Mouse (Mus musculus) heart, embryonic 14.5 days (tissue): Measurements from ENCODE around the gene Wdr91. TPM values are rescaled to one million over a fixed set of nuclear protein-coding genes. Genes with fewer than 3 reads are reported as not detected.

Experiments
- ATAC-seq: fragments of 200-750 bp; cut with Nextera tagmentation; 2 replicates; pipeline ENCODE4 v1.8.0; 2017; ENCODE audit warnings: low read depth, moderate TSS enrichment; ENCODE audit not compliant: insufficient number of reproducible peaks, insufficient read depth, low FRiP score
- H3K27ac ChIP-seq, 2 experiments: fragments of 200-500 bp in 1 of 2; fragments of 300-500 bp in 1 of 2; sonication (generic) in 1 of 2; replicated peaks in 1 of 2; 2 replicates each; pipeline ENCODE4 v1.5.1; 2012 to 2014; ENCODE audit warnings: low read depth in 2 of 2, low read length in 2 of 2, control low read depth in 1 of 2, mild to moderate bottlenecking in 1 of 2, mixed read lengths in 1 of 2; ENCODE audit not compliant: control insufficient read depth in 1 of 2, insufficient read depth in 1 of 2
- H3K27me3 ChIP-seq: fragments of 300-500 bp; sonication (generic); 2 replicates; pipeline ENCODE4 v1.6.1; 2014; ENCODE audit warnings: mild to moderate bottlenecking, low read length, control low read depth; ENCODE audit not compliant: control insufficient read depth, insufficient read depth
- H3K36me3 ChIP-seq: fragments of 300-500 bp; sonication (generic); 2 replicates; pipeline ENCODE4 v1.6.1; 2014; ENCODE audit warnings: mild to moderate bottlenecking, control low read depth, low read length, mixed read lengths; ENCODE audit not compliant: control insufficient read depth, insufficient read depth
- H3K4me1 ChIP-seq, 2 experiments: fragments of 200-500 bp in 1 of 2; fragments of 300-500 bp in 1 of 2; sonication (generic) in 1 of 2; 2 replicates each; pipeline ENCODE4 v1.6.1; 2012 to 2014; ENCODE audit warnings: low read length in 2 of 2, control low read depth in 1 of 2, mixed read lengths in 1 of 2; ENCODE audit not compliant: control insufficient read depth in 2 of 2, insufficient read depth in 2 of 2
- H3K4me2 ChIP-seq: fragments of 300-500 bp; sonication (generic); 2 replicates; pipeline ENCODE4 v1.6.1; 2014; ENCODE audit warnings: mild to moderate bottlenecking, low read length
- H3K4me3 ChIP-seq, 2 experiments: fragments of 200-500 bp in 1 of 2; fragments of 300-500 bp in 1 of 2; sonication (generic) in 1 of 2; 2 replicates each; pipeline ENCODE4 v1.5.1; 2012 to 2014; ENCODE audit warnings: low read length in 2 of 2, mild to moderate bottlenecking in 2 of 2, control low read depth in 1 of 2, low read depth in 1 of 2, moderate library complexity in 1 of 2; ENCODE audit not compliant: control insufficient read depth in 1 of 2, insufficient read depth in 1 of 2
- H3K9ac ChIP-seq: fragments of 300-500 bp; sonication (generic); 2 replicates; pipeline ENCODE4 v1.6.1; 2014; ENCODE audit warnings: mild to moderate bottlenecking, low read length
- H3K9me3 ChIP-seq: fragments of 300-500 bp; sonication (generic); 2 replicates; pipeline ENCODE4 v1.6.1; 2016; ENCODE audit warnings: low read length, control low read depth; ENCODE audit not compliant: control insufficient read depth
- whole genome bisulfite sequencing: fragments of 180-500 bp; shearing (Covaris S2); extraction: QIAGEN DNeasy Blood & Tissue Kit; methylation state at CpG from one replicate; pipeline ENCODE4 v1.1.7; 2014; 5-methylcytosine and 5-hydroxymethylcytosine counted together
- polyA plus RNA-seq: library from polyadenylated mRNA; unstranded; fragments of >200 nt; fragmentation: Nextera tagmentation; extraction: Ambion mirVana; gene quantifications from 2 replicates; pipeline ENCODE4 v1.2.1, GENCODE M21; 2014

Gene Wdr91
- polyA plus RNA-seq, 1 experiment from 2014 or later, result 9.7 TPM

DNA sequence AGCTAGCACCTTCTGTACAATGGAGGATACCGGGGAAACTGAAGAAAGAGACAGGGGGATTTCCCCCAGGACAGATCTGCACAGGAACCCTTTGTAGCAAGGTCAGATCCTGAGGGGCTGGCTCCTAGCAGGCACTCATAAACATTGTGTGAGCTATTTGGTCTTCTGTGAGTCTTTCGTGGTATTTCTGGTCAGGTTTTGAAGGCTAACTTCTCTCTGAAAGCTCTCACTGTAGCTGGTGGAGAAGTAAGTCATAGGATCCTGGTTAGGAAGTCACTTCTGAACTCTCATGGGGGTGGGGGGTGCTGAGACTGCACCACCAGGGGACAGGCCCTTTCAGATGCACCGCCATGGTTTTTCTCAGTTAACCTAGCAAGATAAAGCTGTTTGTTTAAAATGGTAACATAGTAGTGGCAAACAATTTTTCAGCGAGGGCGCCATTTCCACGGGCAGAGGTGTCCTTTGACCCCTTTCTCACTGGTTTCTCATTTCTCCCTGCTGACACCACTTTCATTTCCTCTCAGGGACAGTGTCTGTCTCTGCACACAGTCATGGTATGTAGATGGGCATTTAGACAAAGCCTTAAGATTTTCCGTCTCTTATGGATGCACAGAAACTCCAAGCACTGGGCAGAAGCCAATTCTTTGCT is 27.7 kb upstream of the Wdr91 start:
- no peaks in the 10 kb centered on the region for H3K9me3 ChIP-seq

GRCm38 (mm10) chr6:34936743-34937142 is 26.1 kb upstream of the Wdr91 start:
- H3K9me3 ChIP-seq, result no peaks in the 10 kb centered on the region
- no peak overlapping the region for H3K4me3 ChIP-seq
- ATAC-seq, result no peak
- 66% methylated on average over 5 of the region's 5 CpGs for WGBS
- H3K9ac ChIP-seq, result no peak overlapping the region
- H3K27ac ChIP-seq, result no peak overlapping the region
- H3K36me3 ChIP-seq, result no peaks in the 10 kb centered on the region
- peaks cover 0 to 4% of the 10 kb centered on the region in 2 experiments; a peak in 1 of 4 replicates for H3K4me1 ChIP-seq
- H3K27me3 ChIP-seq, result no peaks in the 10 kb centered on the region
- no peak overlapping the region for H3K4me2 ChIP-seq

More for the DNA sequence above, 27.7 kb upstream of the Wdr91 start:
- ATAC-seq, result no peak
- peaks cover 0 to 4% of the 10 kb centered on the region in 2 experiments; a peak in 1 of 4 replicates for H3K4me1 ChIP-seq
- no peaks in the 10 kb centered on the region for H3K36me3 ChIP-seq
- H3K27me3 ChIP-seq, result no peaks in the 10 kb centered on the region
- H3K4me3 ChIP-seq, result no peak overlapping the region
- no peak overlapping the region for H3K9ac ChIP-seq
- no peak overlapping the region for H3K4me2 ChIP-seq
- H3K27ac ChIP-seq, result no peak overlapping the region
- 64% methylated on average over 7 of the region's 7 CpGs for WGBS

GRCm38 (mm10) chr6:34932633-34933032 is 22.0 kb upstream of the Wdr91 start:
- 77% methylated on average over 1 of the region's 1 CpGs for WGBS
- ATAC-seq, result no peak
- Histone ChIP-seq H3K36me3 (no peaks in the 10 kb centered on the region), H3K4me3 (no peak overlapping the region), H3K4me1 (no peaks in the 10 kb centered on the region), H3K9me3 (no peaks in the 10 kb centered on the region), H3K4me2 (no peak overlapping the region), H3K27me3 (no peaks in the 10 kb centered on the region), H3K27ac (no peak overlapping the region), H3K9ac (no peak overlapping the region)

DNA sequence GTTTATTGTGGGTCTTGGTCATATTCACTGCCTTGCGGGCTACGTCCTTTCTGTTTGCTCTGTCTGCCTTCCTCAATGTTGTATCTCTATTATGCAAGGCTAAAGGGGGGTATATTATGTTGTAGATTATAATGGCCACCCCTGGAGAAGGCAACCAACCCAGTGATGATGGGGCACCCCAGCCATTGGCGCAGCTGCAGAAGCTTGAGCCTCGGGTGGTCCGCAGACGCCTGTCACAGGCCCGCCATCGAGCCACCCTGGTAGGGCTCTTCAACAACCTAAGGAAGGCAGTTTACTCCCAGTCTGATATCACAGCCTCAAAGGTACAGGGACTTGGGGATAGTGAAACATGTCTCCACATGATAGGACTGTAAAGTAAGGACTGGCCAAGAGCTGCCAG is 16.9 kb upstream of the Wdr91 start:
- WGBS, result 86% methylated on average over 8 of the region's 8 CpGs
- ATAC-seq, result no peak
- no peak overlapping the region for H3K27ac ChIP-seq
- H3K4me1 ChIP-seq, result no peaks in the 10 kb centered on the region
- H3K4me2 ChIP-seq, result no peak overlapping the region
- H3K9ac ChIP-seq, result no peak overlapping the region
- no peaks in the 10 kb centered on the region for H3K9me3 ChIP-seq
- no peaks in the 10 kb centered on the region for H3K36me3 ChIP-seq
- no peaks in the 10 kb centered on the region for H3K27me3 ChIP-seq
- no peak overlapping the region for H3K4me3 ChIP-seq

DNA sequence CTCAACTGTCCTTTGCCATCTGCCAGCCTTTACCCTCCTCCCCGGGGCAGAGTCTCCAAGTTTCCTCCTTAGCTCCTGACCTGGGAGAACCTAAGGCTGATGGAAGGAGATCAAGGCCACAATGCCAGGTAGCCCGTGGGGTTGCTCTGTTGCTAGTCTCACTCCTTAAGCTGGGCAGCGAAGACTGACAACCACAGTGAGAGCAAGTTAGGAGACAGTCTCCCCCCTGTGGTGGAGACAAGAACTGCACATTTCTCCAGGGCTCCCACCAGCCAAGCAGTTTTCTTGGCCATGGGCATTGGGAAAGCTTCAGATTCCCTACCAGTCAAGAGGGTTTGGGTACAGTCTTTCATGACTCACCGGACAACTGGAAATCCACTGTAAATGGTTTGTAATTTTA is 16.5 kb upstream of the Wdr91 start:
- WGBS, result 40% methylated on average over 4 of the region's 4 CpGs

DNA sequence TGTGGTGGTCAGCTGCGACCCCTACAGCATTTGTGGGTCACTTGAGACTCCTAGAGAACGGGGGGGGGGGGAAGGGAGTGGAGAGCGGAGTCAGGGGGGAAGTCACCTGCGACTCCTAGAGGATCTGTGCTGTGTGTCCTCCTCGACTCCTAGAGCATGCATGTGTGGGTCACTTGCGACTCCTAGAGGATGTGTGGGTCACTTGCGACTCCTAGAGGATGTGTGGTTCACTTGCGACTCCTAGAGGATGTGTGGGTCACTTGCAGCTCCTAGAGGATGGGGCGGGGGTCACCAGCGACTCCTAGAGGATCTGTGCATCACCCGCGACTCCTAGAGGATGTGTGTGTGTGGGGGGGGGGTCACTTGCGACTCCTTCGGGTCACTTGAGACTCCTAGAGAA is 11.3 kb upstream of the Wdr91 start:
- no peaks in the 10 kb centered on the region for H3K9me3 ChIP-seq
- H3K27me3 ChIP-seq, result no peaks in the 10 kb centered on the region
- no peak overlapping the region for H3K4me3 ChIP-seq
- 0 out of 2 replicates have a peak, but pooled peaks have one; percentile 35 for ATAC-seq
- no peak overlapping the region for H3K27ac ChIP-seq
- H3K9ac ChIP-seq, result no peak overlapping the region
- 43% methylated on average over 14 of the region's 14 CpGs for WGBS
- no peaks in the 10 kb centered on the region for H3K36me3 ChIP-seq
- H3K4me2 ChIP-seq, result no peak overlapping the region
- no peaks in the 10 kb centered on the region; a peak in 1 of 4 replicates for H3K4me1 ChIP-seq

More for the DNA sequence above, 16.5 kb upstream of the Wdr91 start:
- Histone ChIP-seq H3K9me3 (no peaks in the 10 kb centered on the region), H3K27me3 (no peaks in the 10 kb centered on the region), H3K4me2 (no peak overlapping the region), H3K36me3 (no peaks in the 10 kb centered on the region), H3K9ac (no peak overlapping the region), H3K27ac (no peak overlapping the region), H3K4me1 (no peaks in the 10 kb centered on the region), H3K4me3 (no peak overlapping the region)
- ATAC-seq, result no peak

DNA sequence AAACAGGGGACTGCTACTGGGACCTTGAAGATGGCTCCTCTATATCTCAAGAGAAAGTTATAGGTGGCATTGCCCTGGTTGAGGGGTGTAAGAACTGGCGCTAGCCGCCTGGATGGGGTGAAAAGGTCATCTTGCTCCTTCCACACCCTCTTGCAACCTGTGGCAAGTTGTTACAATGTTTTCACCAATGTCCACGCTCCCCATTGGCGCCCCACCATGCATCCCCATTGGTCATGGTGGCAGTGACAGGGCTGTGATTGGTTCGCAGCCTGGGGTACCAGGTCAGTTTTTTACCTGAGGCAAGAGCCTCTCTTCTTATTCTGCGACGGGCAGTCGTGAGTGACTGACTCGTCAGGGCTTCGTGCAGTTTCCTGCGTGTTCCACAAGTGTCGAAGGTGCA is 10.0 kb upstream of the Wdr91 start:
- H3K36me3 ChIP-seq, result no peaks in the 10 kb centered on the region
- H3K27me3 ChIP-seq, result no peaks in the 10 kb centered on the region
- 92% methylated on average over 12 of the region's 12 CpGs for WGBS
- no peaks in the 10 kb centered on the region; a peak in 1 of 4 replicates for H3K4me1 ChIP-seq
- no peak overlapping the region for H3K27ac ChIP-seq
- no peak overlapping the region for H3K4me3 ChIP-seq
- no peak overlapping the region for H3K9ac ChIP-seq
- no peak overlapping the region for H3K4me2 ChIP-seq
- ATAC-seq, result no peak
- no peaks in the 10 kb centered on the region for H3K9me3 ChIP-seq

DNA sequence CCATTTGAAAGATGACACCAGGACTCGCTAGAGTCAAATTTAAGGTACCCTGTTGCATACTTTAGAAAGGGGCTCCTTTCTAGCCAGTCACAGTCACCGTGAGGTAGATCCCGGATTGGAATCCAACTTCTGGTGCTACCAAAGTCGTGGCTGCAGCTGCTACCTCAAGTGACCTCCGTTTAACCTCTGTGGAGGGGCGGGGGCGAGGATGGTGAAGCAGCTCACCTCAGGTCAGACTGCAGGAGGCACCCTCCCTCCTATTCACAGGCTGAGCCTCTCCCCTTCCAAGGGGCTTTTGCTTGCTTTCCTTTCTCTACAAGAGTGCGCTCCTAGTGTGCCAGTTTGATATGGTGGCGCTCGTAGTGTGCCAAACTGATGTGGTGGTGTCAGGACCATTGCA is 9.3 kb upstream of the Wdr91 start, which contains the start of gene Stra8:
Gene Stra8 (plus strand): TSS at position 208 of the 400 bp plus-strand sequence.
- no peak for ATAC-seq
- Histone ChIP-seq H3K27ac (no peak within 1 kb of the TSS), H3K4me1 (no peaks in the 10 kb centered on the region; a peak in 1 of 4 replicates), H3K9me3 (no peaks in the 10 kb centered on the region), H3K9ac (no peak within 1 kb of the TSS), H3K4me3 (no peak within 1 kb of the TSS), H3K27me3 (no peaks in the 10 kb centered on the region), H3K36me3 (no peaks in the 10 kb centered on the region), H3K4me2 (no peak within 1 kb of the TSS)
- 45% methylated on average over 10 of the region's 10 CpGs for WGBS
